Mouse (Mus musculus) forebrain, embryonic 14.5 days (tissue): ENCODE data around the gene Kctd13. TPM values are rescaled to one million over a fixed set of nuclear protein-coding genes. Genes with fewer than 3 reads are reported as not detected.

Experiments
- ATAC-seq: fragments of 200-750 bp; cut with Nextera tagmentation; 2 replicates; pipeline ENCODE4 v1.8.0; 2017; ENCODE audit warnings: mild to moderate bottlenecking, moderate library complexity
- DNase-seq: peaks from one replicate; pipeline ENCODE4 v3.0.0-alpha.2; 2015; ENCODE audit warnings: low spot score
- H3K27ac ChIP-seq: fragments of 300-500 bp; sonication (generic); 2 replicates; pipeline ENCODE4 v1.5.1; 2014; ENCODE audit warnings: low read depth, mild to moderate bottlenecking, control low read depth, low read length, moderate library complexity
- H3K27me3 ChIP-seq: fragments of 300-500 bp; sonication (generic); replicated peaks from 2 replicates; pipeline ENCODE4 v1.6.1; 2014; ENCODE audit warnings: low read length, control low read depth, mixed read lengths; ENCODE audit not compliant: control insufficient read depth, insufficient read depth
- H3K36me3 ChIP-seq: fragments of 300-500 bp; sonication (generic); 2 replicates; pipeline ENCODE4 v1.6.1; 2014; ENCODE audit warnings: low read length, control low read depth; ENCODE audit not compliant: control insufficient read depth, insufficient read depth
- H3K4me1 ChIP-seq: fragments of 300-500 bp; sonication (generic); 2 replicates; pipeline ENCODE4 v1.6.1; 2014; ENCODE audit warnings: antibody characterized with exemption, low read length, control low read depth; ENCODE audit not compliant: control insufficient read depth, insufficient read depth
- H3K4me2 ChIP-seq: fragments of 300-500 bp; sonication (generic); 2 replicates; pipeline ENCODE4 v1.6.1; 2014; ENCODE audit warnings: mild to moderate bottlenecking, control low read depth, low read length
- H3K4me3 ChIP-seq: fragments of 300-500 bp; sonication (generic); 2 replicates; pipeline ENCODE4 v1.5.1; 2014; ENCODE audit warnings: low read depth, low read length, control low read depth
- H3K9ac ChIP-seq: fragments of 300-500 bp; sonication (generic); 2 replicates; pipeline ENCODE4 v1.6.1; 2014; ENCODE audit warnings: mild to moderate bottlenecking, low read length, control low read depth, moderate library complexity
- H3K9me3 ChIP-seq: fragments of 300-500 bp; sonication (generic); replicated peaks from 2 replicates; pipeline ENCODE4 v1.6.1; 2016; ENCODE audit warnings: low read length, control low read depth, mixed read lengths; ENCODE audit not compliant: control insufficient read depth
- WGBS: fragments of 180-500 bp; shearing (Covaris S2); extraction: QIAGEN DNeasy Blood & Tissue Kit; methylation state at CpG from one replicate; pipeline ENCODE4 v1.1.7; 2014; 5-methylcytosine and 5-hydroxymethylcytosine counted together
- polyA plus RNA-seq: library from polyadenylated mRNA; unstranded; fragments of >200 nt; fragmentation: Nextera tagmentation; extraction: Ambion mirVana; gene quantifications from 2 replicates; pipeline ENCODE4 v1.2.1, GENCODE M21; 2014

The Kctd13 gene
- polyA plus RNA-seq, 1 experiment from 2014 or later, result 69.3 TPM

DNA sequence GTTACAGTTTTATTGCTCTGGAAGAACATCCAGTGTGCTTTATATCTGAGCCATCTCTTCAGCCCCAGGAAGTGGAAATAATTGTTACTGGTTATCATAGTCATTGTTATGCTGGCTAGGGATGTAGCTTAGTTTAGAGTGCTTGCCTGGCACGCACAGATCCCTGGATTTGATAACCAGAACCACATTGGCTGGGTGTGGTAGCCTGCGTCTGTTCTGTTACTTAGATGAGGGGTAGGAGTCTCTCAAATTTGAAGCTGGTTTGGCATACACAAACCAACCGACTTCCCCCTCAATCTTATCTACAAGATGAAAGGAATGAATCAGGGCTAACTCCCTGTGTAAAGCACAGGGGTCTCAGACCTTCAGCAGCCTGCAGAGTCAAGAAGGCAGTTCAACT, 2.4 kb upstream of the Kctd13 start:
- Histone ChIP-seq H3K36me3 (peaks cover 8% of the 10 kb centered on the region), H3K9me3 (no peaks in the 10 kb centered on the region), H3K27ac (no peak overlapping the region), H3K4me1 (peaks cover 15% of the 10 kb centered on the region), H3K27me3 (no peaks in the 10 kb centered on the region), H3K4me2 (no peak overlapping the region), H3K4me3 (no peak overlapping the region), H3K9ac (no peak overlapping the region)
- ATAC-seq (no peak), DNase-seq (no peak)
- 70% methylated on average over 3 of the region's 3 CpGs for WGBS

GRCm38 (mm10) chr7:126929046-126929445, 367 bp downstream of the Kctd13 start:
- WGBS, result under 1% methylated on average over 27 of the region's 27 CpGs
- Histone ChIP-seq H3K4me3 (peak overlapping the region; percentile 86), H3K27me3 (no peaks in the 10 kb centered on the region), H3K4me1 (peaks cover 9% of the 10 kb centered on the region), H3K36me3 (peaks cover 20% of the 10 kb centered on the region), H3K9me3 (no peaks in the 10 kb centered on the region), H3K27ac (peak overlapping the region; percentile 60; the same call in 1 of the 2 replicates), H3K9ac (peak overlapping the region; percentile 84), H3K4me2 (peak overlapping the region; percentile 89)
- no peak for DNase-seq
- peak; percentile 79 for ATAC-seq

GRCm38 (mm10) chr7:126932652-126933051, 4.0 kb downstream of the Kctd13 start:
- H3K36me3 ChIP-seq, result peaks cover 41% of the 10 kb centered on the region
- no peak for DNase-seq
- no peak overlapping the region for H3K4me2 ChIP-seq
- no peak overlapping the region for H3K27ac ChIP-seq
- WGBS, result 87% methylated on average over 2 of the region's 2 CpGs
- ATAC-seq, result no peak
- H3K9me3 ChIP-seq, result no peaks in the 10 kb centered on the region
- peaks cover 9% of the 10 kb centered on the region for H3K4me1 ChIP-seq
- no peak overlapping the region for H3K4me3 ChIP-seq
- no peak overlapping the region for H3K9ac ChIP-seq
- no peaks in the 10 kb centered on the region for H3K27me3 ChIP-seq

GRCm38 (mm10) chr7:126941171-126941570, 12.5 kb downstream of the Kctd13 start:
- Histone ChIP-seq H3K36me3 (peaks cover 56% of the 10 kb centered on the region), H3K4me2 (no peak overlapping the region), H3K9ac (no peak overlapping the region), H3K27ac (no peak overlapping the region), H3K4me3 (no peak overlapping the region), H3K27me3 (no peaks in the 10 kb centered on the region), H3K4me1 (no peaks in the 10 kb centered on the region), H3K9me3 (no peaks in the 10 kb centered on the region)
- ATAC-seq, result no peak
- WGBS, result 43% methylated on average over 6 of the region's 6 CpGs
- no peak for DNase-seq

- peaks cover 59% of the 10 kb centered on the region for H3K36me3 ChIP-seq
- WGBS, result 57% methylated on average over 5 of the region's 5 CpGs
Observed at GRCm38 (mm10) chr7:126941801-126942200, 13.1 kb downstream of the Kctd13 start.

DNA sequence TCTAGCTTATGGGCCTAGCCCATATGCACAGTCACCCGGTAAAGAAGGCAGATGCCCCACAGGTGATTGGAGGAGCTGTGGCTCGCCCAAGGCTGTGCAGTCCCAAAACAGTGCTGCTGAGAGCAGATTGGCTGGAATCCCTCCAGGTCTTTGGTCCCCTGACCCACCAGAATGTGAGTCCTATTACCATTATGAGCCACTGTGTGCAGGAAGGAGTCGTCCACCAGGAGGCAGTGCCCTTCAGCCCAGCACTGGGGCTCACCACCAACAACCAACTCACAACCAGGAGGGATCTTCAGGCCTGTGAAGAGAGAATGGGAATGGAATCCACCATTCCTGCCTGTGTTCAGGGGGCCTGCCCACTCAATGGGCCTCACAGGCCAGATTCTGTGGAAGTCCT, 17.9 kb downstream of the Kctd13 start:
- Histone ChIP-seq H3K9ac (0 out of 2 replicates have a peak overlapping the region, but pooled peaks have one; percentile 17), H3K36me3 (peaks cover 31% of the 10 kb centered on the region), H3K4me2 (no peak overlapping the region), H3K4me3 (no peak overlapping the region), H3K4me1 (peaks cover 2% of the 10 kb centered on the region; the same call in 1 of the 2 replicates), H3K27ac (no peak overlapping the region), H3K9me3 (no peaks in the 10 kb centered on the region), H3K27me3 (no peaks in the 10 kb centered on the region)
- ATAC-seq (no peak), DNase-seq (peak; percentile 33)
- 39% methylated on average over 3 of the region's 3 CpGs for WGBS

More at GRCm38 (mm10) chr7:126941801-126942200, 13.1 kb downstream of the Kctd13 start:
- DNase-seq (no peak), ATAC-seq (0 out of 2 replicates have a peak, but pooled peaks have one; percentile 29)
- Histone ChIP-seq H3K4me2 (no peak overlapping the region), H3K27me3 (no peaks in the 10 kb centered on the region), H3K27ac (no peak overlapping the region), H3K4me3 (no peak overlapping the region), H3K9me3 (no peaks in the 10 kb centered on the region), H3K4me1 (no peaks in the 10 kb centered on the region), H3K9ac (no peak overlapping the region)

DNA sequence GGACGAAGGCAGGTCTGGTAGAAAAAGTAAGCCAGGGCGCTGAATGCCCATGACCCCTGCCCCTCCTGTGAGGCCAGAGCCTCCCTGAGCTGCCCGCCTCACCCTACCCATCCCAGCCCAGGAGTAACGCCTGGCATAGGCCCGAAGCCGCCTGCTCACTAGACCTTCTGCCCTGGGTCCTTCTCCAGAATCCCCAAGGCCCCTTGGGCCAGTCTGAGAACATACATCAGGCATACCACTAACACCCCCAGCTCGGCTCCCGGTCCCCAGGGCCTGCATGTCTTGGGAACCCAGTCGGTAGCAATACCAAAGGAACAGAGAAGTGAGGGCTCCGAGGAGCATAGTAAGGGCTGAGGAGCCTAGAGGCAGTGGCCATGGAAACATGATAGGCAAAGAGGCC, 19.9 kb downstream of the Kctd13 start:
- no peak for ATAC-seq
- peak overlapping the region; percentile 57 for H3K4me3 ChIP-seq
- no peaks in the 10 kb centered on the region for H3K9me3 ChIP-seq
- H3K36me3 ChIP-seq, result peaks cover 21% of the 10 kb centered on the region
- no peak for DNase-seq
- 79% methylated on average over 10 of the region's 10 CpGs for WGBS
- peak overlapping the region; percentile 83; the same call in 1 of the 2 replicates for H3K27ac ChIP-seq
- H3K4me1 ChIP-seq, result peaks cover 13% of the 10 kb centered on the region
- H3K27me3 ChIP-seq, result no peaks in the 10 kb centered on the region
- H3K4me2 ChIP-seq, result peak overlapping the region; percentile 99
- peak overlapping the region; percentile 80 for H3K9ac ChIP-seq

DNA sequence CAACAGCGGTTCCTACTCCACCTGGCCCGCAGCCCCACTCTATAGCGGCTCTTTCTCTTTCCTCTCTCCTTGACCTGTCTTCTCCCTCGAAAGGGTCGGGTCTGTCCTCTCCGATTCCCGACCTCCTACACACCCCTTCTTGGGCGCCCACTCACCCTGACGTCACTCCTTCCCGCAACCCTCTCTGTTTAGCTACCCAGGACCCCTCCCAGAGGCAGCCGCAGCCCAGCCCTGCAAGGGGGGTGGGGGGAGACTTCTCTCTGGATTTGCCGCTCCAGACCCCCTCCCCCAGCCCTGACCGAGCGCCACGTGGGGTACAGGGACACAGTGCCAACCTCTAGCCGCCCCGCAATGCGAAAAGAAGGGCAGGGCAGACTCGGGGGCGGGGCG, 20.7 kb downstream of the Kctd13 start, which contains the start of gene Asphd1:
Gene Asphd1, minus strand, starts transcription at position 180 of the 390 bp plus-strand sequence.
- DNase-seq, result peak; percentile 65
- Histone ChIP-seq H3K4me3 (peak within 1 kb of the TSS; percentile 57), H3K9ac (peak within 1 kb of the TSS; percentile 80), H3K4me1 (peaks cover 13% of the 10 kb centered on the region), H3K27ac (peak within 1 kb of the TSS; percentile 83), H3K9me3 (no peaks in the 10 kb centered on the region), H3K4me2 (peak within 1 kb of the TSS; percentile 99), H3K27me3 (no peaks in the 10 kb centered on the region), H3K36me3 (peaks cover 25% of the 10 kb centered on the region)
- under 1% methylated on average over 21 of the region's 21 CpGs for WGBS
- ATAC-seq, result peak; percentile 68

- H3K4me2 ChIP-seq, result peak within 1 kb of the TSS; percentile 99
- peak within 1 kb of the TSS; percentile 57 for H3K4me3 ChIP-seq
- ATAC-seq (peak; percentile 83), DNase-seq (peak; percentile 85)
- H3K4me1 ChIP-seq, result peaks cover 13% of the 10 kb centered on the region
- no peaks in the 10 kb centered on the region for H3K27me3 ChIP-seq
- peak within 1 kb of the TSS; percentile 83 for H3K27ac ChIP-seq
- WGBS, result under 1% methylated on average over 41 of the region's 42 CpGs
- peaks cover 20% of the 10 kb centered on the region for H3K36me3 ChIP-seq
- no peaks in the 10 kb centered on the region for H3K9me3 ChIP-seq
- peak within 1 kb of the TSS; percentile 80 for H3K9ac ChIP-seq
Observed at GRCm38 (mm10) chr7:126949793-126950646, 21.3 kb downstream of the Kctd13 start, which contains the start of gene Sez6l2. Gene Sez6l2 (plus strand): TSS chr7:126950563.
